Mouse (Mus musculus) liver, embryonic 11.5 days (tissue): ENCODE results near the gene Ccdc65. TPM values are rescaled to one million over a fixed set of nuclear protein-coding genes. Genes with fewer than 3 reads are reported as not detected.
"Not testable (repeated sequence)": the region's sequence is repeated elsewhere in the genome, so short reads cannot be mapped to it uniquely, and the experiment has no call there.

Source experiments
- ATAC-seq: fragments of 200-750 bp; cut with Nextera tagmentation; replicated peaks from 2 replicates; pipeline ENCODE4 v1.8.0; 2017; ENCODE audit warnings: moderate number of reproducible peaks, mild to moderate bottlenecking, moderate TSS enrichment, moderate library complexity; ENCODE audit not compliant: low FRiP score
- DNase-seq: peaks from one replicate; pipeline ENCODE4 v3.0.0-alpha.2; 2017; ENCODE audit warnings: low spot score
- H3K27ac ChIP-seq: fragments of 300-500 bp; sonication (generic); 2 replicates; pipeline ENCODE4 v1.5.1; 2014; ENCODE audit warnings: mild to moderate bottlenecking, low read depth, low read length, control low read depth
- H3K27me3 ChIP-seq: fragments of 300-500 bp; sonication (generic); replicated peaks from 2 replicates; pipeline ENCODE4 v1.6.1; 2014; ENCODE audit warnings: low read length, mixed read lengths; ENCODE audit not compliant: control insufficient read depth, insufficient read depth
- H3K36me3 ChIP-seq: fragments of 300-500 bp; sonication (generic); 2 replicates; pipeline ENCODE4 v1.6.1; 2014; ENCODE audit warnings: mild to moderate bottlenecking, low read length, moderate library complexity, mixed read lengths; ENCODE audit not compliant: control insufficient read depth, insufficient read depth
- H3K4me1 ChIP-seq: fragments of 300-500 bp; sonication (generic); replicated peaks from 2 replicates; pipeline ENCODE4 v1.6.1; 2014; ENCODE audit warnings: low read length, mixed read lengths; ENCODE audit not compliant: control insufficient read depth, insufficient read depth
- H3K4me2 ChIP-seq: fragments of 300-500 bp; sonication (generic); 2 replicates; pipeline ENCODE4 v1.6.1; 2014; ENCODE audit warnings: mild to moderate bottlenecking, control low read depth, moderate library complexity
- H3K4me3 ChIP-seq: fragments of 300-500 bp; sonication (generic); 2 replicates; pipeline ENCODE4 v1.5.1; 2014; ENCODE audit warnings: low read depth, low read length, control low read depth
- H3K9ac ChIP-seq: fragments of 300-500 bp; sonication (generic); 2 replicates; pipeline ENCODE4 v1.6.1; 2014; ENCODE audit warnings: low read depth, low read length, control low read depth
- H3K9me3 ChIP-seq: fragments of 300-500 bp; sonication (generic); 2 replicates; pipeline ENCODE4 v1.6.1; 2016; ENCODE audit warnings: low read length, inconsistent platforms, mixed read lengths; ENCODE audit not compliant: control insufficient read depth
- WGBS: fragments of 180-500 bp; shearing (Covaris S2); extraction: QIAGEN DNeasy Blood & Tissue Kit; methylation state at CpG from one replicate; pipeline ENCODE4 v1.1.7; 2014; 5-methylcytosine and 5-hydroxymethylcytosine counted together
- polyA plus RNA-seq: library from polyadenylated mRNA; unstranded; fragments of >200 nt; fragmentation: Nextera tagmentation; extraction: Ambion mirVana; gene quantifications from 2 replicates; pipeline ENCODE4 v1.2.1, GENCODE M21; 2014

The Ccdc65 gene
- polyA plus RNA-seq, 1 experiment from 2014 or later, result 0.19 TPM

DNA sequence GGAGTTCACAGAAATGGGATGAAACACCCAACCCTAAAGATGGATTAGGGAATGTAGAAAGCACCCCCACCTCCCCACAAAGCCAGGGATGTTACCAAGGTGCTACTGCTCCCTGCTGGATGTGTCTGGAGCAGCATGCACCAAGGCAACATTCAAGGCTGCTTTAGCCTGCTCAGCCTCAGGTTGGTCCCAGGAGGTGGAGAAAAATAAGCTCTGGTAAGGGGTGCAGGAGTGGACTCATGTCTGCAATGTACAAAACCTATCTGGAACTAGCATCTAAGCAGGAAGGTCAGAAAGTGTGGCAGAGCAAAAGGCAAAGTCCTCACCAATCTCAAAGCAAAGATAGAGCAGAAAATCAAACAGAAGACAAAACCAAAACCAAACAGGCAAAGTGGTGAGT lies 29.9 kb downstream of the Ccdc65 start:
- H3K4me1 ChIP-seq, result peaks cover 13% of the 10 kb centered on the region
- no peaks in the 10 kb centered on the region for H3K27me3 ChIP-seq
- no peaks in the 10 kb centered on the region for H3K9me3 ChIP-seq
- DNase-seq (no peak), ATAC-seq (peak; percentile 25; the same call in 1 of the 2 replicates)
- no peak overlapping the region for H3K9ac ChIP-seq
- no peak overlapping the region for H3K4me2 ChIP-seq
- no peak overlapping the region for H3K4me3 ChIP-seq
- peaks cover 32% of the 10 kb centered on the region; the same call in 1 of the 2 replicates for H3K36me3 ChIP-seq
- peak overlapping the region; percentile 64; the same call in 1 of the 2 replicates for H3K27ac ChIP-seq

DNA sequence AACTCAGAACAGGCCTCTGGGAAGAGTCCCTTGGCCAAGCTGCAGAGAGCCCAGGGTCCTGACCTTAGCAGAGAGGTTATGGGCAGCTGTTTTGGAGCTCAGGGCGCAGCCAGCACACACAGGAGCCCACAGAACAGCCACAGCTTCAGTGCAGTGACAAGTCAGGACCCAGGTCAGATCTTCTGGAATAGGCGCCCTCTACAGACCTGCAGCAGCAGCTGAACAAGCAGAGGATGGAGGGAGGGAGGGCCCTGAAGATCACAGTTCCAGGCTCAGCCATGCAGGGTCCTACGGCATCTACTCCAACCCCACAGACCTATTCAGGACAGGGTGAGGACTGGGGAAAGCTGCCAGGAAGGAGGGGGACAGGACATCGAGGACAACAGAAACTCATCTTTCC lies 30.8 kb downstream of the Ccdc65 start:
- peak overlapping the region; percentile 64; the same call in 1 of the 2 replicates for H3K27ac ChIP-seq
- peaks cover 32% of the 10 kb centered on the region; the same call in 1 of the 2 replicates for H3K36me3 ChIP-seq
- H3K4me1 ChIP-seq, result peaks cover 5% of the 10 kb centered on the region
- no peak overlapping the region for H3K4me2 ChIP-seq
- H3K9ac ChIP-seq, result no peak overlapping the region
- DNase-seq (no peak), ATAC-seq (peak; percentile 53)
- no peak overlapping the region for H3K4me3 ChIP-seq
- H3K27me3 ChIP-seq, result no peaks in the 10 kb centered on the region
- WGBS, result 60% methylated on average over 4 of the region's 4 CpGs
- no peaks in the 10 kb centered on the region for H3K9me3 ChIP-seq

GRCm38 (mm10) chr15:98740219-98740618 lies 32.2 kb downstream of the Ccdc65 start:
- DNase-seq (no peak), ATAC-seq (no peak)
- H3K4me3 ChIP-seq, result no peak overlapping the region
- no peaks in the 10 kb centered on the region for H3K4me1 ChIP-seq
- 87% methylated on average over 8 of the region's 8 CpGs for WGBS
- H3K27me3 ChIP-seq, result no peaks in the 10 kb centered on the region
- peaks cover 32% of the 10 kb centered on the region; the same call in 1 of the 2 replicates for H3K36me3 ChIP-seq
- no peak overlapping the region for H3K9ac ChIP-seq
- H3K27ac ChIP-seq, result no peak overlapping the region
- no peak overlapping the region for H3K4me2 ChIP-seq
- no peaks in the 10 kb centered on the region for H3K9me3 ChIP-seq

DNA sequence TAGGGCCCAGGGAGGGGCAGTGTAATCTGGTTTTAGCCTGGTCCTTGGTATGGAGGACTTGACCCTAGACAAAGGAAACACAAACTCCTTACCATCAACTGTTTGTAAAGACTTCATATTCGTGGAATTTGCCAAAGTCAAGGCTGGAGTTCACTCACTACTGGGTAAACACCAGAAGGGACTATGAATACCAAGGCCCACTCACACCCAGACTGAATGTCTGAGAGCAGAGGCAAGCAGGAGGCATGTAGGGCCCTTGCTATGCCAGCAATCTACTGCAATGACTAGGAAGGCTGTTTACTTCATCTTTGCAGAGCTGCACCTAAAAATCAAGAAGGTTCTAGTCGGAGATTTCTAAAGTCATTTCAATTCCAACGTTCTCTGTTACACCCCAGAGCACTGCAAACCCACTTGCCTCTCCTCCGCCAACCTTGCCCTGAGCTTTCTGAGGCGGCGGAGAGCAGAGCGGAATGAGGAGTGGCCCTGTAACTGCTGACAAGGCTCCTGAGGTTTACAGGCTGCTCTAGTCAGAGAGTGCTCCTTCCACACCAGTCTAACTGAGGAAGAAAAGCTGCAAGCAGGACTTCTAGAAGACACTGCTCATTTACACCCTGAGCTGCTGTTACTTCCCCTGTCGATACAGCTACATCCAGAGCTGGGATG lies 34.9 kb downstream of the Ccdc65 start:
- ATAC-seq (no peak), DNase-seq (no peak)
- H3K9me3 ChIP-seq, result no peaks in the 10 kb centered on the region
- no peaks in the 10 kb centered on the region for H3K4me1 ChIP-seq
- no peak overlapping the region for H3K9ac ChIP-seq
- no peaks in the 10 kb centered on the region for H3K27me3 ChIP-seq
- 82% methylated on average over 8 of the region's 8 CpGs for WGBS
- H3K4me2 ChIP-seq, result no peak overlapping the region
- no peak overlapping the region for H3K4me3 ChIP-seq
- peaks cover 23% of the 10 kb centered on the region; the same call in 1 of the 2 replicates for H3K36me3 ChIP-seq
- H3K27ac ChIP-seq, result no peak overlapping the region

- H3K27me3 ChIP-seq, H3K4me1 ChIP-seq, H3K9ac ChIP-seq, H3K4me2 ChIP-seq, H3K4me3 ChIP-seq, H3K27ac ChIP-seq, ATAC-seq, DNase-seq, H3K9me3 ChIP-seq: not testable (repeated sequence)
- peaks cover 20% of the 10 kb centered on the region; the same call in 1 of the 2 replicates for H3K36me3 ChIP-seq
- WGBS, result 79% methylated on average over 3 of the region's 3 CpGs
Measured at GRCm38 (mm10) chr15:98743863-98744262, 35.9 kb downstream of the Ccdc65 start.

- Histone ChIP-seq H3K4me2 (no peak overlapping the region), H3K9me3 (no peaks in the 10 kb centered on the region), H3K36me3 (peaks cover 11% of the 10 kb centered on the region; the same call in 1 of the 2 replicates), H3K4me3 (no peak overlapping the region), H3K27ac (no peak overlapping the region), H3K4me1 (no peaks in the 10 kb centered on the region), H3K9ac (no peak overlapping the region), H3K27me3 (no peaks in the 10 kb centered on the region)
- DNase-seq, result no peak
- no peak for ATAC-seq
- 85% methylated on average over 10 of the region's 10 CpGs for WGBS
Measured at GRCm38 (mm10) chr15:98746344-98746965, 38.4 kb downstream of the Ccdc65 start.

DNA sequence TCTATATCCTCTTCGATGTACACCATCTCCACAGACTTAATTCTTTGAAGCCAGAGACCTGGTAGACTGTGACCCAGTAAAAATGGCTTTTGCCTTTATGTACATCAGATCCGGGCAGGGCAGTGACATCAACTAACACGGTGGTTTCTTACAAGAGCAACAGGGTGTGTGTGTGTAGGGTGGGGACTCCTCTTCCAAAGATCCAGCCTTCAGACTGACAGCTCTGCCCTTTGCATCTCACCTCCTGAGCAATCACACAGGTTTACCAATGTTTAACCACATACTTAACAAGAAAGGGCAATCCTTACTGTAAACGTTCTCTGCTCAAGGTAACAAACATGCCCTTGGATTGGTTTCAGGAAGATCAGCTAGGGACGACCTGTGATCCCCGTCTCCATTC lies 39.3 kb downstream of the Ccdc65 start:
- Histone ChIP-seq H3K4me3 (no peak overlapping the region), H3K9ac (no peak overlapping the region), H3K9me3 (no peaks in the 10 kb centered on the region), H3K36me3 (peaks cover 8% of the 10 kb centered on the region; the same call in 1 of the 2 replicates), H3K4me1 (no peaks in the 10 kb centered on the region), H3K27ac (no peak overlapping the region), H3K27me3 (no peaks in the 10 kb centered on the region), H3K4me2 (no peak overlapping the region)
- DNase-seq, result no peak
- ATAC-seq, result no peak
- 79% methylated on average over 6 of the region's 6 CpGs for WGBS

GRCm38 (mm10) chr15:98749093-98749492 lies 41.1 kb downstream of the Ccdc65 start:
- no peak overlapping the region for H3K27ac ChIP-seq
- 91% methylated on average over 2 of the region's 2 CpGs for WGBS
- H3K9me3 ChIP-seq, result no peaks in the 10 kb centered on the region
- no peak overlapping the region for H3K4me3 ChIP-seq
- 0 out of 2 replicates have a peak, but pooled peaks cover 6% of the 10 kb centered on the region for H3K36me3 ChIP-seq
- H3K4me2 ChIP-seq, result no peak overlapping the region
- DNase-seq, result no peak
- H3K4me1 ChIP-seq, result peaks cover 8% of the 10 kb centered on the region; the same call in 1 of the 2 replicates
- no peak for ATAC-seq
- no peak overlapping the region for H3K9ac ChIP-seq
- no peaks in the 10 kb centered on the region for H3K27me3 ChIP-seq
